Mouse (Mus musculus): ENCODE results near the gene Odf3l1.

DNA sequence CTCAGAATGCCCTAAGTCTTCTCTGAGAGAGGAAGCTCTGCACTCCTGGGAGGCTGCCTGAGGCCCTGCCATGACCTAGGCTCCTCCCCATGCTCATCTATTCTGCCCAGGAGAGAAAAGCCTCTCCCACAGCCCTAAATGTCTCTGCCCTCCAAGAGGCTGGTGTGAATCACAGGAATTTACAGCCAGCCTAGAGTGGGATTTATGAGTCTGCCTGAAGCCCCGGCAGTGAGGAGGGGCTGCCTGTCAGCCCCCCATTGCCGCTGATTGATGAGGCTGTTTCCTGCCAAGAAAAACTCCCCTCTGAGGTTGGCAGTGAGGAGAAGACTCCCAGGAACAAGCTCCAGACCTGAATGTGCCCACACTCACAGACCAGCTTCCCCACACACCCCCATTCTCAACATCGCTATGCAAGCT is 22.2 kb downstream of the Odf3l1 start:
- TF ChIP-seq CTCF (IDR thresholded peaks at IDR 0.05; ENCODE audit: low read depth) (no peak), EP300 (optimal IDR thresholded peaks at IDR 0.05) (no peak)

All from stomach, postnatal 0 days (tissue).